ENCODE assay signal across 8 mouse cellular contexts in genomic region chr1:150991745-150992554, GRCm38 (mm10). TPM values are rescaled to one million over a fixed set of nuclear protein-coding genes. Genes with fewer than 3 reads are reported as not detected.
DNase-seq lines count a peak whose midpoint lies in the region; ATAC-seq lines count a peak whose summit lies in the region.

No protein-coding gene starts in this region.

- no peaks in the 10 kb centered on the region for H3K9me3 ChIP-seq in liver, embryonic 16.5 days (replicated peaks; ENCODE audit: control insufficient read depth, low read length)

- H3K4me2 ChIP-seq in liver, embryonic 16.5 days (ENCODE audit: low read depth, low read length), result peak overlapping the region; percentile 12

- H3K36me3 ChIP-seq in liver, embryonic 16.5 days (ENCODE audit: control insufficient read depth, insufficient read depth), result no peaks in the 10 kb centered on the region
- no peaks in the 10 kb centered on the region for H3K36me3 ChIP-seq in splenic B cell, adult 2 months (ENCODE audit: control insufficient read depth, insufficient read depth, low read length, poor library complexity, severe bottlenecking)

- ATAC-seq in liver, embryonic 16.5 days (ENCODE audit: low read depth), result no peak
- no peak for ATAC-seq in monocyte, adult 5-6 weeks (replicated peaks; ENCODE audit: insufficient number of reproducible peaks, low FRiP score, low TSS enrichment, poor library complexity, severe bottlenecking)

- intact Hi-C loops in heart, postnatal 10 days (cut with DNase I), result loop anchor here (2.0 to 5.0 kb wide), 4 partner anchors 15 to 120 kb away; no protein-coding TSS in a partner anchor

- 7% methylated on average over 10 of the region's 10 CpGs for WGBS in liver, embryonic 16.5 days (ENCODE audit: insufficient replicate concordance)

- H3K4me3 ChIP-seq in liver, embryonic 16.5 days (ENCODE audit: low read depth, low read length), result peak overlapping the region; percentile 35

- DNase-seq in 3T3-L1 (ENCODE audit: low read depth, low spot score), result peak; percentile 33
- DNase-seq in embryo, embryonic 11 days, result peak; percentile 73
- peak; percentile 52 to 60 for DNase-seq in heart, postnatal 10 days
- DNase-seq in splenic B cell, adult 2 months (ENCODE audit: low read depth, low spot score), result peak; percentile 8
- no peak for DNase-seq in cerebellum, postnatal 10 days
- DNase-seq in adrenal gland, adult 18-20 months (ENCODE audit: low spot score in 2 of 2), result no peak

- no peak overlapping the region for H3K27ac ChIP-seq in liver, embryonic 16.5 days (ENCODE audit: low read length)

- H3K9ac ChIP-seq in liver, embryonic 16.5 days (ENCODE audit: low read depth, low read length), result no peak overlapping the region

- no peaks in the 10 kb centered on the region for H3K4me1 ChIP-seq in liver, embryonic 16.5 days (ENCODE audit: control insufficient read depth, low read depth, low read length)

- peaks cover 13% of the 10 kb centered on the region for H3K27me3 ChIP-seq in liver, embryonic 16.5 days (ENCODE audit: control insufficient read depth, insufficient read depth, low read depth, low read length)
- H3K27me3 ChIP-seq in splenic B cell, adult 2 months (ENCODE audit: control insufficient read depth, insufficient read depth, low read length, poor library complexity, severe bottlenecking), result no peaks in the 10 kb centered on the region

RNA-seq across cellular contexts. Expression of gene Hmcn1, which starts 1.3 kb away (rescaled TPM):
- 10 to 100 TPM; 39.5 to 43.6 TPM for total RNA-seq in heart, postnatal 10 days (2021)
- 1.3 and 2.0 TPM in 2 replicates for polyA plus RNA-seq in liver, embryonic 16.5 days (2015; fragmentation: Nextera tagmentation; extraction: Ambion mirVana)
- not detected in 3 replicates for total RNA-seq in monocyte, adult 5-6 weeks (2017)
- total RNA-seq in adrenal gland, adult 18-20 months (2021), result 1 to 10 TPM; 1.4 TPM

Comparison
In these comparisons a context has a peak if more than half of its experiments do, and no peak if none do; other contexts are left out.
1. DNase-seq: peak in 3T3-L1 (single experiment), embryo, embryonic 11 days (single experiment), heart, postnatal 10 days (2 of 2) and splenic B cell, adult 2 months (single experiment); none in cerebellum, postnatal 10 days (0 of 2) and adrenal gland, adult 18-20 months (0 of 2).
2. RNA of gene Hmcn1, which starts 1.3 kb away (total RNA-seq): 39.5 to 43.6 TPM in heart, postnatal 10 days; 1.4 TPM in adrenal gland, adult 18-20 months and not detected in monocyte, adult 5-6 weeks; every median in the first group is over 10 times any median in the second.